Mouse (Mus musculus): Measurements from ENCODE around the gene Clock. TPM values are rescaled to one million over a fixed set of nuclear protein-coding genes. Genes with fewer than 3 reads are reported as not detected.

The Clock gene
- total and polyA plus RNA-seq, 3 experiments: 11.1 to 35.3 (median 29.4) TPM

DNA sequence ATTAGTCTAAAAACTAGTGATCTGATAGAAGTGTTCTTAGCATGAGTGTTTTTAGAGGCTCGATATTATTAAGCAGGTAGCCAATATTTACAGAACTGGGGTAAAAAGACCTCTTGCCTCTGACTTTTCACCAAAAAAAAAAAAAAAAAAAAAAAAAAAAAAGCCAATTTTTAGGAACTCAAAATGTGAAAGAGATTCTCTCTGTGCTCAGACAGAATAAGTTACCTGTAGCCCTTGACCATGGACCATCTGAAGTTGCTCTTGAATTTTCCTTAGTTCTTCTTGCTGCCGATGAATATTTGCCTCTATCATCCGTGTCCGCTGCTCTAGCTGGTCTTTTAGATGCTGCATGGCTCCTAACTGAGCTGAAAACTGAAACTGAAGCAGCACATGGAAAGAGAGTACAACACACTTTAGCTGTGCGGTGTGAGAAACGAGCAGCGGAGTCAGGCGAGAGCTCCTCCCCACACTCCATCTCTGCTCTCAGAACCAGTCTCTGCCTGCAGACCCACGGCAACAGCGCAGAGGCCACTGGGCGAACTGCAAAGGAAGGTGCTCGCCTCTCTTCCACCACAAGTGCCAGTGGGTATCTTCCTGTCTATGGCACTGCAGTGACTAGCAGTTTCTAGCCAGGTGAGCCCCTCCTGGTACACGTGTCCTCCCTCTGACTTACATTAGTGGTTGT lies 73.3 kb downstream of the Clock start:
- Histone ChIP-seq H3K4me3 (no peak overlapping the region), H3K36me3 (ENCODE audit: control insufficient read depth, insufficient read depth, low read length) (peaks cover 3% of the 10 kb centered on the region; the same call in 1 of the 2 replicates), H3K9ac (ENCODE audit: low read depth, low read length) (no peak overlapping the region), H3K27ac (no peak overlapping the region), H3K4me1 (ENCODE audit: control insufficient read depth, insufficient read depth, low read length) (no peaks in the 10 kb centered on the region), H3K79me2 (replicated peaks; ENCODE audit: control insufficient read depth, insufficient read depth, low read length) (no peaks in the 10 kb centered on the region), H3K27me3 (ENCODE audit: control insufficient read depth, insufficient read depth, low read length) (no peaks in the 10 kb centered on the region)
- TF ChIP-seq CTCF (IDR thresholded peaks at IDR 0.05) (no peak), EP300 (IDR thresholded peaks at IDR 0.05; ENCODE audit: insufficient read depth, low read depth, low read length) (no peak), POLR2A (IDR thresholded peaks at IDR 0.05; ENCODE audit: insufficient read depth, low read depth, low read length) (no peak)
- intact Hi-C loops (cut with DNase I): no loop called here
- no peak for DNase-seq
- 94% methylated on average over 13 of the region's 13 CpGs for WGBS

DNA sequence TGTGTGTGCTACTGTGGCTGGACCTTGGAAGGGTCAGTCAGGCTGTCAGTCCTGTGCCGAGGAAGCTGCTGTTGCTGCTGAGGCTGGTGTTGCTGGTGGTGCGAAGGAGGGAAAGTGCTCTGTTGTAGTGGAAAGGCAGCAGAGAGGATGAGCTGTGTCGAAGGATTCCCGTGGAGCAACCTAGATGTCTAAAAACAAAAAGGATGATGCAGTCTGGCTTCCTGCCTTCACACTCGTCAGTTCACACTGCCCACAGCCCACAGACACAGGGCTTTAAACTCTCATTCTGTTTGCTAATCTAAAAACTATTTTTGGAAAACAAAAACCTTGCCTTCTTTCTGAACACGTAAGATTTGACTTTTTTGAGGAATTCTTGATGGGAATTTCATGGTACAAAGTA lies 87.9 kb downstream of the Clock start:
- no peak for DNase-seq
- no peak overlapping the region for H3K4me3 ChIP-seq
- no peaks in the 10 kb centered on the region for H3K27me3 ChIP-seq (ENCODE audit: control insufficient read depth, insufficient read depth, low read length)
- intact Hi-C loops (cut with DNase I): no loop called here
- H3K27ac ChIP-seq: no peak overlapping the region
- H3K9ac ChIP-seq (ENCODE audit: low read depth, low read length): no peak overlapping the region
- 41% methylated on average over 6 of the region's 6 CpGs for WGBS
- peaks cover 3% of the 10 kb centered on the region; the same call in 1 of the 2 replicates for H3K4me1 ChIP-seq (ENCODE audit: control insufficient read depth, insufficient read depth, low read length)
- no peaks in the 10 kb centered on the region for H3K36me3 ChIP-seq (ENCODE audit: control insufficient read depth, insufficient read depth, low read length)
- no peaks in the 10 kb centered on the region for H3K79me2 ChIP-seq (replicated peaks; ENCODE audit: control insufficient read depth, insufficient read depth, low read length)
- TF ChIP-seq EP300 (IDR thresholded peaks at IDR 0.05; ENCODE audit: insufficient read depth, low read depth, low read length): no peak
- no peak for TF ChIP-seq POLR2A (IDR thresholded peaks at IDR 0.05; ENCODE audit: insufficient read depth, low read depth, low read length)
- TF ChIP-seq CTCF (IDR thresholded peaks at IDR 0.05): no peak

DNA sequence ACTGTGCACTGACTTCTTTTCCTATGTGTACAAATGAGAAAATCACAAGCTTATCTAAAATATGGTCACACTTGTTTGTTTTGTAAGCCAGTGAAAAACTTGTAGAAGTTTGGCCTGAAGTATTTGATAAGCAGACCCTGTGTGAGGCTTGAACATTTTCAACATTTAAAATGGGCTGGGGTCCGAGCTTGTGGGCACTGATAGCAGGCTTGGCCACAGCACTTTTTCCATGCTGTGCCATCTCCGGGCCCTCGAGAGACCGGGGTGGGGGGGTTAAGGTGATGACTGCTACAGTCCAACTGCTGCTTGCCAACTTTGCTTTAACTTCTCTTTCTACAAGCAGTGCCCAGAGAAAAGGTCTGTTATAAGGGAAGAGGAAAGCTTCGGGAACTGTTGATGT lies 96.5 kb downstream of the Clock start:
- peaks cover 1% of the 10 kb centered on the region; the same call in 1 of the 2 replicates for H3K79me2 ChIP-seq (replicated peaks; ENCODE audit: control insufficient read depth, insufficient read depth, low read length)
- WGBS: 68% methylated on average over 5 of the region's 5 CpGs
- DNase-seq: no peak
- intact Hi-C loops (cut with DNase I): loop anchor here (10.0 kb wide), 1 partner anchor 343 kb away; no protein-coding TSS in a partner anchor
- no peaks in the 10 kb centered on the region for H3K27me3 ChIP-seq (ENCODE audit: control insufficient read depth, insufficient read depth, low read length)
- H3K36me3 ChIP-seq (ENCODE audit: control insufficient read depth, insufficient read depth, low read length): peaks cover 10% of the 10 kb centered on the region
- TF ChIP-seq EP300 (IDR thresholded peaks at IDR 0.05; ENCODE audit: insufficient read depth, low read depth, low read length) (no peak), POLR2A (IDR thresholded peaks at IDR 0.05; ENCODE audit: insufficient read depth, low read depth, low read length) (no peak), CTCF (IDR thresholded peaks at IDR 0.05) (no peak)
- H3K4me3 ChIP-seq: no peak overlapping the region
- no peak overlapping the region for H3K27ac ChIP-seq
- no peak overlapping the region for H3K9ac ChIP-seq (ENCODE audit: low read depth, low read length)
- peaks cover 2% of the 10 kb centered on the region for H3K4me1 ChIP-seq (ENCODE audit: control insufficient read depth, insufficient read depth, low read length)

DNA sequence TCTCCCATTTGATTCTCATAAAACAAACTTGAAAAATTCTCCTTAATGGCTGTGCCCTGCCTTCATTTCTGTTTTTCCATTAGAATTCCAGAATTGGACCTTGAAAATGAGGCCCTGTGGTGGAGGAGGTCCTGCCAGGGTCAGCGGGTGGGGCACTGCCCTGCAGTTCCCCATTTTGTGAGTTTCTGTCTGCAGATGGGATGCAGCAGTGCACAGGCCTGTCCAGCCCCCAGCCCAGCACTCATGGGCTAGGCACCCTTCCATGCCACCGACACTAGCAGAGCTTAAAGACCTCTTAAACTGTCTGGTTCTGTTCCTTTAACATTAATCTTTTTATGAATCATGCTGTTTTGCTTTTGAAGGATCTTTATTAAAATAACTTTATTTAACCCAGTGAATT lies 98.7 kb downstream of the Clock start:
- Histone ChIP-seq H3K27ac (no peak overlapping the region), H3K27me3 (ENCODE audit: control insufficient read depth, insufficient read depth, low read length) (no peaks in the 10 kb centered on the region), H3K36me3 (ENCODE audit: control insufficient read depth, insufficient read depth, low read length) (peaks cover 13% of the 10 kb centered on the region), H3K4me3 (no peak overlapping the region), H3K9ac (ENCODE audit: low read depth, low read length) (no peak overlapping the region), H3K4me1 (ENCODE audit: control insufficient read depth, insufficient read depth, low read length) (peaks cover 3% of the 10 kb centered on the region), H3K79me2 (replicated peaks; ENCODE audit: control insufficient read depth, insufficient read depth, low read length) (peaks cover 4% of the 10 kb centered on the region)
- intact Hi-C loops (cut with DNase I): loop anchor here (10.0 kb wide), 1 partner anchor 341 kb away; no protein-coding TSS in a partner anchor
- TF ChIP-seq CTCF (IDR thresholded peaks at IDR 0.05) (no peak), POLR2A (IDR thresholded peaks at IDR 0.05; ENCODE audit: insufficient read depth, low read depth, low read length) (no peak), EP300 (IDR thresholded peaks at IDR 0.05; ENCODE audit: insufficient read depth, low read depth, low read length) (no peak)
- DNase-seq: peak in 1 of 2 experiments; percentile 3
- 88% methylated on average over 2 of the region's 2 CpGs for WGBS

DNA sequence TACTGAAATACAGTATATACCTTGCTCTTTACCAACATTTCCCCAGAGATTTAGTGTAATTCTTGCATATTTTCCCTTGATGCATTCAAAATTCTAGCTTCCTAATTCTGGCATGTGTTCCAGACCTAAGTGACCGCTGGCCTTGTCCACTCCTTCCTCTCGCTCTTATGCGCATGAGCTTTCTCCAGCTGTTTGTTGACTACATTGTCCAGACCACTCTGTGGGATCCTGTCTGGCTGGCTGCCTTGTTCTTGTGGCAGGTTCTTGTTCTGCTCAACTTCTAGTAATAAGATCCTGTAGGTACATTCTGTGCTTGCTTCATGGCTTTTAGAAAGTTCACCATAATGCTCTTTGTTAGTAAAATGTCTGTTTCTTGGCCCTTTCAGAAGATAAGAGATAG lies 101.4 kb downstream of the Clock start:
- peaks cover 9% of the 10 kb centered on the region for H3K36me3 ChIP-seq (ENCODE audit: control insufficient read depth, insufficient read depth, low read length)
- H3K4me1 ChIP-seq (ENCODE audit: control insufficient read depth, insufficient read depth, low read length): peaks cover 3% of the 10 kb centered on the region
- peak in 1 of 2 experiments; percentile 13 for DNase-seq

DNA sequence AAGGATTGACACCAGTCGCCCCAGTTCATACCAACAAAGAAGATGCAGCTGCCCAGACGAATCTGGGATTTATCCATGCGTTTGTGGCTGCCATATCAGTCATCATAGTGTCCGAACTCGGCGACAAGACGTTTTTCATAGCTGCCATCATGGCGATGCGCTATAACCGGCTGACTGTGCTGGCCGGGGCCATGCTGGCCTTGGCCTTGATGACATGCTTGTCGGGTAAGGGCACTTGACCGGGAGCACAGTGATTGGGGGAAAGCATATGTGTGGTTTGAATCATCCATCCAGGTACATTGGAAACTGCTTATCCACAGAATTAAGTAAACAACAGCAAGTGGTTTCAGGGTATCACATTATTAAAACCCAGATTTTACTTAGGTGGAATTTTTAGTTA lies 105.2 kb downstream of the Clock start:
- Histone ChIP-seq H3K27me3 (ENCODE audit: control insufficient read depth, insufficient read depth, low read length) (no peaks in the 10 kb centered on the region), H3K79me2 (replicated peaks; ENCODE audit: control insufficient read depth, insufficient read depth, low read length) (peaks cover 4% of the 10 kb centered on the region), H3K4me3 (no peak overlapping the region), H3K36me3 (ENCODE audit: control insufficient read depth, insufficient read depth, low read length) (peaks cover 9% of the 10 kb centered on the region), H3K9ac (ENCODE audit: low read depth, low read length) (no peak overlapping the region), H3K27ac (no peak overlapping the region), H3K4me1 (ENCODE audit: control insufficient read depth, insufficient read depth, low read length) (peaks cover 6% of the 10 kb centered on the region)
- TF ChIP-seq CTCF (IDR thresholded peaks at IDR 0.05) (no peak), POLR2A (IDR thresholded peaks at IDR 0.05; ENCODE audit: insufficient read depth, low read depth, low read length) (no peak), EP300 (IDR thresholded peaks at IDR 0.05; ENCODE audit: insufficient read depth, low read depth, low read length) (no peak)
- intact Hi-C loops (cut with DNase I): no loop called here
- 95% methylated on average over 13 of the region's 13 CpGs for WGBS
- no peak for DNase-seq

More for the DNA sequence above, 101.4 kb downstream of the Clock start:
- intact Hi-C loops (cut with DNase I): loop anchor here (10.0 kb wide), 1 partner anchor 338 kb away; no protein-coding TSS in a partner anchor
- 44% methylated on average over 3 of the region's 3 CpGs for WGBS
- TF ChIP-seq POLR2A (IDR thresholded peaks at IDR 0.05; ENCODE audit: insufficient read depth, low read depth, low read length): no peak
- TF ChIP-seq EP300 (IDR thresholded peaks at IDR 0.05; ENCODE audit: insufficient read depth, low read depth, low read length): 0 out of 2 replicates have a peak, but pooled peaks have one; percentile 14
- peaks cover 4% of the 10 kb centered on the region for H3K79me2 ChIP-seq (replicated peaks; ENCODE audit: control insufficient read depth, insufficient read depth, low read length)
- no peaks in the 10 kb centered on the region for H3K27me3 ChIP-seq (ENCODE audit: control insufficient read depth, insufficient read depth, low read length)
- H3K4me3 ChIP-seq: no peak overlapping the region
- H3K9ac ChIP-seq (ENCODE audit: low read depth, low read length): no peak overlapping the region
- no peak overlapping the region for H3K27ac ChIP-seq
